Mouse (Mus musculus) NIH3T3 (cell line): ENCODE measurements around the gene Gpank1.
A peak's percentile ranks its signal among the peaks of the same experiment; 100 is the strongest.
"Not testable (repeated sequence)": the region's sequence is repeated elsewhere in the genome, so short reads cannot be mapped to it uniquely, and the experiment has no call there.

ENCODE experiments used
- DNase-seq: peaks from one replicate; pipeline ENCODE4 v3.0.0-alpha.2; 2012; ENCODE audit warnings: low read depth

Gene Gpank1

DNA sequence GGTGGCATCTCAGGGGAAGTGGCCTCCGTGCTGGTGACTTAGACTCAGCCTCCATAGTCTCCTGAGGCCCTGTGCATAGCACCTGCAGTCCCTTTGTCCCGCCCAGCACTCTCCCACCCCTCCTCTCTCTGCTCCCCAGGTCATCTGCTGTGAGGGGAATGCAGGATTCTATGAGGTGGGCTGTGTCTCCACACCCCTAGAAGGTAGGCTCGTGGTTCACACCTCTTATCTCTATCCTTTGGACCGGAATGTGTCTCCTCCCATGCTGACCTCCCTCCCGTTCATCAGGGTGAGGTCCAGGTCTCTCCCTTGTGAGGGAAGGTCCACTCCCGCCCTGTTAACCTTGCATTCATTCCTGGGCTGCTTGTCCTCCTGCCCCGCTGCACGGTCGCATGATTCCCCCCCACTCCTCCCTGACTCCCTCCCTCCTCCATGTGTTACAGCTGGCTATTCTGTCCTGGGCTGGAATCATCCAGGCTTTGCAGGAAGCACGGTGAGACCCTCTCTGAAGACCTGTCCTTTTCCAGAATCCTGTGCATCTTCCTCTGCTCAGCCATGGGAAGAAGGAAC lies 21.0 kb upstream of the Gpank1 start:
- DNase-seq = no peak

DNA sequence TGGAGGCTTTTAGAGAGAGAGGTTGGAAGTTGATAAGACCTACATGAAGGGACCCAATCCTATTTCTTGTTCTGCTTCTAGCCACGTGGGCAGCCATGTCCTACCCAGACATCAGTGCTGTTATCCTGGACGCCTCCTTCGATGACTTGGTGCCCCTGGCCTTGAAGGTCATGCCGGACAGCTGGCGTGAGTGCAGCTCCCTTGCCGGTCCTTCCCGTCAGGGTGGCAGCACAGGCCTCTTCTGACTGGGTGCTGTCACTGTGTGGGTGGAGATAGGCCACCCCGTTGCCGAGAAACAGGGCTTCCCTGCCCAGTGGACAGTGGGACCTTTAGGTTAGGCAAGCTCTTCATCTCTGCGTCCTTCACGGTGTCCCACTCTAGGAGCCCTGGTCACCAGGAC lies 20.1 kb upstream of the Gpank1 start:
- no peak for DNase-seq

DNA sequence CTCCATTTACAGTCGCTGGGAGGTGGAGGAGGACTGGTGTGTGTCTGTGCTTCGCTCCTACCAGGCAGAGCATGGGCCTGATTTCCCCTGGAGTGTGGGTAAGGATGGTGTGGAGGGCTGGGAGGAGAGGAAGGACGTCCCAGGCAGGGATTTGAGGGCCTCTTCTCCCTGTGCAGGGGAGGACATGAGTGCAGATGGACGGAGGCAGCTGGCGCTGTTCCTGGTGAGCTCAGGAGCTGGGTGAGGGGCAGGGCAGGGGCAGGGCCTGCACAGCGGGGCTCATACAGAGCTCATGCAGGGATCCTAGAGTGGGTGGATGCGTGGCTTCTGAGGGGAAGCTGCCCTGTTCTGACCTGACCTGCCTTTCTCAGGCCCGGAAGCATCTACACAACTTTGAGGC lies 19.0 kb upstream of the Gpank1 start:
- DNase-seq = no peak

DNA sequence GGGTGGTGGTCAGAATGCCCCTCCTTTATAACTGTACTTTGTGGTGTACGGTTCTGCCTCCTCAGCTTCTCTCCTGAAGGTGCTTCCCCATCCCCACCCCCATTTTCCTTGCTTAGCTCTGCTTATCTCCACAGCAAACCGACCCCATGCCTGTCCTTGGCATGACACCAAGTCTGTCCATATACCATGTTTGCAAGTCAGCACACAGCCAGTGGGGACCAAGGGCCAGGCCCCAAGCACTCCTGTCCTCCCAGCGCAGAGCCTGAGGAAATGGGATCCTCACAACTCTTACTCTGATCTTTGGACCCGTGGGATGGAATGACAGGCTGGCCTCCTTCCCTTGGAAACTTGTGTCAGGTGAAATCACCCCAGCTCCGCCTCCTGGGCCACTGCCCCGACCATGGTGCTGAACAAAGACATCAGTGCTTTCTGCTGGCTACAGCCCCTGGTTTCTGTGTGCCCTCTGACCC lies 18.0 kb upstream of the Gpank1 start:
- DNase-seq = no peak

DNA sequence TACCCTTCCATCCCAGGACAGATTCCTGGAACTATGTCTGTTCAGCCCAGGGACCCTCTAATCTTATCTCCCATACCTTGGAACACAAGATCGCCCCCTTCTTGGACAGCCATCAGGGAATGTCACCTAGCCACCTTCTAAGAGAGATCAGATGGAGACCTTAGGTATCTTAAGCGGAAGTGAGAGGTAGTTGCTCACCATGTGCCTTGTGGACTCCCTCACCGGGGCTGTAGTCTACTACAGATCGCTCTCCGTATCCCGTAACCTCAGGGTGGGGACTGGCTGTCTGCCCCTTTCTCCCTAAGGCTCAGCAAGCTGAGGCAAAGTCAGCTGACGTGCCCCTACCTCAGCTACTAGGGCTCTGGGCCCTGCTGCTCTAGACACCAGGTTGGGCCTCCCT lies 17.2 kb upstream of the Gpank1 start:
- no peak for DNase-seq

DNA sequence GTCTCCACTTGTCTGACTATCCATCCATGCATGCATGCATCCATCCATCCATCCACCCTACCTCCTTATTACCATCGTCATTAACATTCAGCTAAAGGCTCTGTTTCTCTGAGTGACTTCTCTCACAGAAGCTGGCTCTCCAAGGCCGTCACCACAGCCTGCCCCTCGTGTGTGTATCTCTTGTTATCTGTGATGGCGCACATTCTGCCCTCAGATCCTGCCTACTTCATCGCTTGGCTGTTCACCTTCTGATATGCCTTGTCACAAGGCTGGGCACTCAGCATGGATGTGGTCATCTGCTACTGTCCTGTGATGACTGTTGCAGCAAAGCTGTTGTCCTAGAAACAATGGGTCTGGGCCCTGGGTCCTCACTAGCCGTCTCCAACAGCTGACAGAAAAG lies 16.5 kb upstream of the Gpank1 start:
- DNase-seq = no peak

DNA sequence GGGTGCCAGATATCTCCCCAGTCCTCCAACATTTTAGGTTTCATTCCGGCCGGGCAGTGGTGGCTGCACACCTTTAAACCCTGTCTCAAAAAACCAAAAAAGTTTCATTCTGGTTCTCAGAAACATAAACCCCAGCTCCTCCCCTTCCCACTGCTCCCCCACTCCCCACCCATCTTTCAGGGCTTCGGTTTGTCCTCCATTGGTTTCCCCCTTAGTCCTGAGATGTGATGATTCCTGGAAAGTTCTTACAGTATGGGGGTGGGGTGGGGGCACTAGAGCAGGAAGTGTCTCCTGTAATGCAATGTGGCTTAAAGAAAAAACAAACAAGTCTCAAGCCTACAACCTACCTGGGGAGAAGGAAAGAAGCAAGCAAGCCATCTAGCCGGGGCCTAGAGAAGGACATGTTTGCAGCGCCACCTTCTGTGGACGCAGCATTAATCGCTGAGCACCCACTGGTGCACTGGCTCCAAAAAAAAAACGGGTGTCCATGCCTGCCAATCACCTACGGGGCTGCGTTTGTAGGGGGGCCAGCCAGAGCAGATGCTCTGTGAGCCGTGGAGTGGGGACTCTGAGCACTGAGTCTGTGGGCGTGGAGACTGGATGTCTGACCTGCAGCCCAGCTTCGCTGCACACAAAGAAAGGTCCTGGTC lies 15.4 kb upstream of the Gpank1 start:
- peak; percentile 77 for DNase-seq

DNA sequence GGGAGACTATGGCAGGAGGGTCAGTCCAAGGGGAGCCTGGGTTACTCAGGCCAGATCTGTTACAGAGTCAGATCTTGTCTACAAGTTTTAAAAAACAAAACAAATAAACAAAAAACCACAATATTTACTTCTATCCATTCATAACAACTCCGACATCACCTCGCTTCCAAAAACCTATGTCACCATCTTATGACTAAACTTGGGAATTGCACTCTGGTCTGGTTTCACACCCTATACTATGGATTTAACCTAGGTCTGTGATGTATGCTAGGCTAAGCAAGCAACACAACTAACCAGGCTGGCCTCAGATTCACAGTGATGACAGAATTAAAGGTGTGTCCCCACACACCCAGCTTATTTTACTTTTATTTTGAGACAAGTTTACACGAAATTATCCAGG lies 14.7 kb upstream of the Gpank1 start:
- DNase-seq = peak; percentile 60

DNA sequence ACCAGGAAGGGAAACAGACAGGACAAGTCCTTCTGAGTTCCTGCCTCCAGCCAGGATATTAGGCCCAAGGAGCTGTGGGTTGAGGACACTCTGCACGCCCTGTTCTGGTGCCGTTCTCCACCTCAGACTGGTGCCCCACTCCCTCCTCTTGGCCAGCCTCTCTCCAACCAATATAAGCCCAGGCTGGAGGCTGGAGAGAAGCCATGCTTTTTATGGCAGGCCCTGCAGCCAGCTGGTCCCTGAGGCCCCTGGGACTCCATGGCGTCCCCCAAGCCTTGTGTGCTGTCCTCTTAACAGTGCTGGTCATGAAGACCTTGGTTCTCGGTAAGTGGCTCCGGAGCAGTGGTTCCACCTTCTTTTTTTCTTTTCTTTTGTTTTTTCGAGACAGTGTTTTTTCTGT lies 13.2 kb upstream of the Gpank1 start, which contains the start of gene Ly6g5c:
Ly6g5c (plus strand) TSS at position 183 of the 400 bp plus-strand sequence.
- DNase-seq = no peak

DNA sequence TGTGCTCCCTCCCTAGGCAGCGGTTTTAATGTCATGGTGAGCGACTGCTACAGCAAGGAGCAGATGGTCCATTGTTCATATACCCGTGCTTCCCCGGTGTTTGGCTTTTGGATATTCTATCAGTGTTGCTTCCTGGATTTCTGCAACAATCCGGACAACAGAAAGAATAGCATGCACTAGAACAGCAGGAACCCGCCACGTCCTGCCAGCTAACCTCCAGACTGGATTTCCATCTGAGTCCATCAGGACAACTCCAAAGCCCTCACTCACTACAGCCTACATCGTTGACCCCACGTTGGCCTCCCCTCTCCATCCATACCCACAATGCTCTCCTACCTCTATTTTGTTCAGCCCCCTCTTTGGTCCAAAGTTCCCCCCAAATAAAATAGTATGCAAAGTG lies 9.5 kb upstream of the Gpank1 start:
- no peak for DNase-seq

DNA sequence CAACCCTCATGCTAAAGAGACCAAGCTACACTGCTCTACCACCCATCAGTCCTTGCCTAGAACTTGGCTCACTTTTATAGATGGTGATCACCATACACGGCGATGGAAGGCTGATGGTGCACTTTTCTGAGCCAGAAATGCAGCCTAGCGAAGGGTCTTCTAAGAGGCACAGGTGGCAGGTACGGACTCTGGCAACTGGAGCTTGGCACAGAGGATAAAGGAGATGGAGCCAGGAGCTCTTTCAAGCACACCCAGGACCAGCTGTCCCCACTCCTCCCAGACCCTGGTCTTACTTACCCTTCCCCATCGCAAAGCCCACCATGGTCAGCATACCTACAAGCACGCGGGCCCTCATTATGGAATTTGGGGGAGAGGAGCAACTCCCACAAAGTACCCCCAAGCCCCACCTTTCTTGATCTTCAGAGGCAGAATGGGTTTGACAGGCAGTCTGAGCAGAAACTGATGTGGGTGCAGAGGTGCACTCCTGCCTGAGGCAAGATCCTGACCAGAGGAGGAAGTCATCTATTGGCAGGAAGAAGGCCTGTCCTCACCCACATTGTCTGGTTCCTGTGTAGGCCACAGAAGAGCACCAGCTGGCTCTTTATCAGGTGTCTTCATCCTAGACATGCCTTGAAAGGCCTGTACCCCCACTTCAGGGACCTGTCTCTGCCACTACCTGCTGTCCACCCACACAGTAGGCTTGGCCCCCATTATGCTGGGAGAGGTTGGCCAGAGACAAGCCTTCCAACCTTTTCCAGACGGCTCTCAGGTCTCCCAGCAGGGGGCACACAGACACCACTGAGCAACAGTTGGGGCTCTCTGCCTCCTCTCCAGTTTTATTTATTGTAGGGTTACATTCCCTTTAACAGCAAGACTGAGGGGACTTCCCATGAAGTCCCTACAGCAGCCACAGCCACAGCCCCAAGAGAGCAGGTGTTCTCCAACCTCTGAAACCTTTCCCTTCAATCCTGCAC lies 5.9 kb upstream of the Gpank1 start, which contains the start of gene Ly6g5b:
Ly6g5b (minus strand) TSS at position 383 of the 974 bp plus-strand sequence.
- DNase-seq = peak; percentile 71

DNA sequence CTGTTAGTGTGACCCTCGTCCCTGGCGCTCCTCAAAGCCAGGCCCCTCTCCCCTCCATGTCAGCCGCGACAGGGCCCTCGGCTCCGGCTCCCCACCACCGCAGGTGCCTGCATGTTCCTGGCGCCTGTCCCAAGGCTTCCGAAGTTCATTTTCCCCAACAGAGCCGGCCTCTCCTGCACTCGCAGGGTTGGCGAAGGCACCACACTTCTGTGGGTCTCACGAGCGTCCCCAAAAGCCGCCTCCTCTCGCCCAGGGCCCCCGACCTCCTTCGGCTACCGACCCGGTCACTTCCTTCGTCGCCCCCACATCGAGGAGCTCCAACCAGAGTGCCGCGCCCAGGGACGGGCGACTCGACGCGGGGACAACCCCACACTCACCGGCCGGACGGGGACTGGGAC lies 511 bp upstream of the Gpank1 start:
- DNase-seq = peak; percentile 46

DNA sequence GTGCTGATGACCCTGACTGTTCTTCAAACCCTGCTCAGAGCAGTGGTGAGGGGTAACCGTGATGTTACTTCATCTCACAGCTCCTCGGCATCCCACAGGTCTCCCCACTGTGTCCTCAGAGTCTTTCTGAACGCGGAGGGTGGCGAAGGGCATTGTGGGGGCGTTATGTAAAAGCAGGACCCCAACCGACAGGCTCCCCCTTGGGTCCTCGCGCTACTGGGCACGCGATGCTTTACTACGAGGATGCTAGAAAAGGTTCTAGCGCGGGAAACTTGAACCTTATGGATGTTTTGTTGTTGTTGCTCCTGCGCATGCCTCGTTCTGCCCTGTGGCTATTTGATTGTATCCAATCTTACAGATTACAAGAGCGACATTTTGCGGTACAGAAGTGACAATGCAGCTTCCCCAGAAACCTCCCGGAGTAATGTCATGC lies 632 bp downstream of the Gpank1 start, which contains the start of gene Csnk2b:
Csnk2b (minus strand) TSS at position 183 of the 433 bp plus-strand sequence.
- peak; percentile 89 for DNase-seq

DNA sequence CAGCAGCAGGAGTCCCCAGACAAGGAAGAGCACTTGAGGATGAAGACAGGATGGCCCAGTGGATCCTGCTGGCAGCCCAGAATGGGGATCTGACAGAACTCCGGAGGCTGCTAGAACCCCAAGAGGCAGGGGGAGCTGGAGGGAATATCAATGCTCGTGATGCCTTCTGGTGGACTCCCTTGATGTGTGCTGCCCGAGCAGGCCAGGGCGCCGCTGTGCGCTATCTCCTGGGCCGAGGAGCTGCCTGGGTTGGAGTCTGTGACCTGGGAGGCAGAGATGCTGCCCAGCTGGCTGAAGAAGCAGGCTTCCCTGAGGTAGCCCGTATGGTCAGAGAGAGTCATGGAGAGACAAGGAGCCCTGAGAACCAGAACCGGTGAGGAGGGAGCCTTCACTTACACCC lies 2.0 kb downstream of the Gpank1 start:
- not testable (repeated sequence) for DNase-seq

DNA sequence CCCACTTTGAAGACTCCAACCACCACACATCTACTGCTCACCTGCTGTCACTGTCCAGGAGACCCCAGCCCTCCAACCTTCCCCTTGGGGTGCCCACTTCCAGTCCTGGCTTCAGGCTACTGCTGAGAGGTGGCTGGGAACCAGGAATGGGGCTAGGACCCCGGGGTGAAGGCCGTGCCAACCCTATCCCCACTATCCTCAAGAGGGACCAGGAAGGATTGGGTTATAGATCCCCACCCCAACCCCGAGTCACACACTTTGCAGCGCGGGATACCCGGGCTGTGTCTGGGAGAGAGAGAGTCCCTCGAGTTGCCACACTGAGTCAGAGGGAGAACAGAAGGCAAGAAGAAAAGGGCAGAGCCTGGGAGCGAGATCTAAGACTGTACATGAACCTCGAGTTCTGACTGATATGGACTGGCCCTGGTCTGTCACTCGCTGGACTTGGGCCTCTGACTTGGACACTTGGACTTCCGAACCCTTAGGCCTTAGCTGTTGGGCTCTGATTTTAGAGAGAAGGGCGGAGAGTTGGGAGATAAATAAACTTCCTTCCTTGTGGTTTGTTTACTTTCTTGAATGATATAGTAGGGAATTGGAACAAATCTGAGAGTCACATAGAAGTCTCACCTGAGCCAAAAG lies 3.1 kb downstream of the Gpank1 start:
- DNase-seq = not testable (repeated sequence)

DNA sequence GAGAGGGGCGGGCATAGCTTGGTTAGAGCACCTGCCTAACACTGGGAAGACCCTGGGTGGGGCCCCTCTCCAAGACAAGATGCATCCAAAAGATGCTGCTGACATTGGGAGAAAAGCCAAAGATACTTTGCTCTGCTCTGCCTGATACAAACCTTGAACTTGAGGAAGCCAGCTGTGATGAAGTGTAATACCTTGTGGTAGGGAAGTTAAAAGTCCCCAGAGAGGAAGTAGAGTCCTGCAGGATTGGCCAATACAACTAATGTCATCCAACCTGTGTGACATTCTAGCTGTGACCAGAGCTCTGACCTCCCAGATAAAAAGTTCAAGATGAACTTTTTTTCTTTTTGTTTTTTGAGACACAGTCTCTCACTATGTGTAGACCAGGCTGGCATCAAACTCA lies 3.8 kb downstream of the Gpank1 start:
- no peak for DNase-seq

DNA sequence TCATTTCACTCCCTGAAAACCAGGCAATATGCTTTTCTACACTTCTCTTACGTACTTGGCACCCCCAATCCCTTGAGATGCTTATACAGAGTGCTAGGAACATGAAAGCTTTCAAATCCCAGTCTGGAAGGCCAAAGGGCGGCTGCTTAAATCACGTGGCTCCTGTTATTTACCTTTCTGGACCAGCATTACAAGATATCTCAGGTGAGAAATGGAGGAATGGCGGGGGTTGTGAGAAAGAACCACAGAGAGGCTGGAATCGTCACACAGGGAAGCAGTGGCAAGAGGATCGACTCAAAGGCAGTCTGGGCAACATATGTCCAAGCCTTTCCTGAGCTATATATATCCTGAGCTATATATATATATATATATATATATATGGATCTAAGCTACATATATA lies 4.3 kb downstream of the Gpank1 start:
- DNase-seq = peak; percentile 10

DNA sequence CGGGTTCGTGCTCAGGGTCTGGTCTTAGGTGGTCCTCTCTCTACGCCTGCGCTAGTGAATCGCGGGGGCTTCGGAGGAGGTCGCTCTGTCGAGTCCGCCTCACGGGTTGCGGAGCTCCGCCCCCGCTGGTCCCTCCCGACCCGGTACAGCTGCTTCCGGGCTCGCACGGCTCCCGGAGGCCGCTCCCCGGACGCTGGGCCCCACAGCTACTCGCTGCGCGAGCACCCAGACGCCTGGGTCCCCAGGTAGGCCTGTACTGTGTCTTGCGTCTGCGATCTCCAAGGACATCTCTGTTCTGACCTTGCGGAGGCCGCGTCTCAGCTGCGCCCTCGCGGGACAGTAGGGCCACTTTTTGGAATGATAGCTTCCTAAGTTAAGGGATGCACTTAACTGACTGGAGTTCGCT lies 5.0 kb downstream of the Gpank1 start, which contains the start of gene D17H6S53E:
D17H6S53E (plus strand) TSS at position 168 of the 406 bp plus-strand sequence.
- DNase-seq = peak; percentile 81

DNA sequence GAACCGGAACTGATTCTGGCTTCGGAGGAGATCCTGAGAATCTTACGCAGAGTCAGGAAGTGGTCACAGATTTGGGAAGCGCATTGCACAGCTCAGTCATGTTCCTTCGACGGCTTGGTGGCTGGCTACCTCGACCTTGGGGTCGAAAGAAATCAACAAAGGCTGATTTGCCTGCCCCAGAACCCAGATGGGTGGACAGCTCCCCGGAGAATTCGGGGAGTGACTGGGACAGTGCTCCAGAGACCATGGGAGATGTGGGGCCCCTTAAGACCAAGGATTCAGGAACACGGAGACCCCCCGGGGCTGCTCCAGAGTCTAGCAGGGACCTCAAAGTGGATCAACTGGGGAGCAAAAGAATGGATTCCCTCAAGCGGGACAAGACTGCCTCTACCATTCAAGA lies 5.8 kb downstream of the Gpank1 start:
- peak; percentile 17 for DNase-seq

DNA sequence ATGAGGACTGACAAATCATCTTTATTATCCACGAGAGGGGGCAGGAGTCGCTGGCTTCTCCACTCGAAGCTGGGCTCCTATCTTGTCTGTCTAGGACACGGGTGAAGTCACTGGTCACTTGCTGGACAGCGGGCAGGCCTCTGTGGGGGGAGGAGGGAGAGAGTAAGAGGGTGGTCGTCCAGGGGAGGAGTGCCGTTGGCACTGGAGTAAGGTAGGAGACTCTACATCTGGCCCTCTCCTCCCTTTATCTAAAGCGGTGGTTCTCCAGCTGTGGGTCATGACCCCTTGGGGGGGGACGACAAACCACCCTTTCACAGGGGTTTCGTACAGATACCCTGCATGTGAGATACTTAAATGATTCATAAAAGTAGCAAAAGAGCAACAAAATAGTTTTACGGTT lies 7.7 kb downstream of the Gpank1 start:
- no peak for DNase-seq

DNA sequence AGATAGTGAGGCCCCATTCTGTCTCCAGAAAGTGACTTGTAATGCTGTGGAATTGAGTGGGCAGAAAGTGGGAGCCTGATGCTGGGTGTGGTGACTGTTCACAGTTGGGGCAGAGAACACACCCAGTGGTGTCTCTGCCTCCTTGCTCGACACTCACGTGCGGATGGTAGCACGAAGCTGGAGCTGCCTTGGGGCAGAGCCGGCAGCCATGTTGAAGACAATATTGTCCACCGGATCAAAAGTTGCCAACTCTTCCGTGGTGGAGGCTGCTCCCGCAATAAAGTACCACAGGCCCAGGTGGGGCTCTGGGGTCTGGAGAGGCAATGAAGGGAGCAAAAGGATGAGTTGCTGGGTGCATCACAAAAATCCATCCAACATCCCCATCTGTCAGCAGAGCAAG lies 9.8 kb downstream of the Gpank1 start:
- no peak for DNase-seq
